Mouse (Mus musculus): ENCODE measurements around the gene Bbip1. TPM values are rescaled to one million over a fixed set of nuclear protein-coding genes. Genes with fewer than 3 reads are reported as not detected.
A peak's percentile ranks its signal among the peaks of the same experiment; 100 is the strongest.

Gene Bbip1
- polyA plus RNA-seq, 1 experiment = 61.0 TPM

- Histone ChIP-seq H3K27ac (replicated peaks; ENCODE audit: low read depth, low read length) (peak overlapping the region; percentile 45), H3K4me3 (ENCODE audit: insufficient read depth, low read depth, low read length) (peak overlapping the region; percentile 100), H3K4me1 (ENCODE audit: control insufficient read depth, insufficient read depth, insufficient read length, low read length) (peaks cover 9% of the 10 kb centered on the region; the same call in 1 of the 2 replicates)
Measured at GRCm38 (mm10) chr19:53903507-53904321, 40.7 kb downstream of the Bbip1 start.

GRCm38 (mm10) chr19:53902739-53903487, 41.5 kb downstream of the Bbip1 start:
- peaks cover 9% of the 10 kb centered on the region; the same call in 1 of the 2 replicates for H3K4me1 ChIP-seq (ENCODE audit: control insufficient read depth, insufficient read depth, insufficient read length, low read length)
- H3K27ac ChIP-seq (replicated peaks; ENCODE audit: low read depth, low read length) = peak overlapping the region; percentile 92
- H3K4me3 ChIP-seq (ENCODE audit: insufficient read depth, low read depth, low read length) = peak overlapping the region; percentile 100

- Histone ChIP-seq H3K4me3 (ENCODE audit: insufficient read depth, low read depth, low read length) (peak overlapping the region; percentile 53), H3K27ac (replicated peaks; ENCODE audit: low read depth, low read length) (peak overlapping the region; percentile 92), H3K4me1 (ENCODE audit: control insufficient read depth, insufficient read depth, insufficient read length, low read length) (peaks cover 9% of the 10 kb centered on the region; the same call in 1 of the 2 replicates)
Measured at GRCm38 (mm10) chr19:53901931-53902738, 42.3 kb downstream of the Bbip1 start.

GRCm38 (mm10) chr19:53899941-53900610, 44.4 kb downstream of the Bbip1 start:
- Histone ChIP-seq H3K4me1 (ENCODE audit: control insufficient read depth, insufficient read depth, insufficient read length, low read length) (peaks cover 8% of the 10 kb centered on the region; the same call in 1 of the 2 replicates), H3K4me3 (ENCODE audit: insufficient read depth, low read depth, low read length) (no peak overlapping the region), H3K27ac (replicated peaks; ENCODE audit: low read depth, low read length) (no peak overlapping the region)

- H3K4me1 ChIP-seq (ENCODE audit: control insufficient read depth, insufficient read depth, insufficient read length, low read length) = peaks cover 11% of the 10 kb centered on the region; the same call in 1 of the 2 replicates
- no peak overlapping the region for H3K4me3 ChIP-seq (ENCODE audit: insufficient read depth, low read depth, low read length)
- H3K27ac ChIP-seq (replicated peaks; ENCODE audit: low read depth, low read length) = no peak overlapping the region
Measured at GRCm38 (mm10) chr19:53898970-53899900, 45.2 kb downstream of the Bbip1 start.

- Histone ChIP-seq H3K27ac (replicated peaks; ENCODE audit: low read depth, low read length) (no peak overlapping the region), H3K4me3 (ENCODE audit: insufficient read depth, low read depth, low read length) (no peak overlapping the region), H3K4me1 (ENCODE audit: control insufficient read depth, insufficient read depth, insufficient read length, low read length) (peaks cover 11% of the 10 kb centered on the region; the same call in 1 of the 2 replicates)
Measured at GRCm38 (mm10) chr19:53898498-53898897, 45.9 kb downstream of the Bbip1 start.

- Histone ChIP-seq H3K27ac (replicated peaks; ENCODE audit: low read depth, low read length) (no peak overlapping the region), H3K4me1 (ENCODE audit: control insufficient read depth, insufficient read depth, insufficient read length, low read length) (peaks cover 11% of the 10 kb centered on the region; the same call in 1 of the 2 replicates)
Measured at GRCm38 (mm10) chr19:53898046-53898445, 46.4 kb downstream of the Bbip1 start.

GRCm38 (mm10) chr19:53894538-53895121, 49.8 kb downstream of the Bbip1 start:
- Histone ChIP-seq H3K27ac (replicated peaks; ENCODE audit: low read depth, low read length) (peak overlapping the region; percentile 51; the same call in 1 of the 2 replicates), H3K4me3 (ENCODE audit: insufficient read depth, low read depth, low read length) (no peak overlapping the region), H3K4me1 (ENCODE audit: control insufficient read depth, insufficient read depth, insufficient read length, low read length) (peaks cover 6% of the 10 kb centered on the region; the same call in 1 of the 2 replicates)

More at GRCm38 (mm10) chr19:53898046-53898445, 46.4 kb downstream of the Bbip1 start:
- no peak overlapping the region for H3K4me3 ChIP-seq (ENCODE audit: insufficient read depth, low read depth, low read length)

GRCm38 (mm10) chr19:53893711-53894171, 50.7 kb downstream of the Bbip1 start:
- H3K4me1 ChIP-seq (ENCODE audit: control insufficient read depth, insufficient read depth, insufficient read length, low read length) = peaks cover 6% of the 10 kb centered on the region; the same call in 1 of the 2 replicates
- H3K27ac ChIP-seq (replicated peaks; ENCODE audit: low read depth, low read length) = peak overlapping the region; percentile 43; the same call in 1 of the 2 replicates
- H3K4me3 ChIP-seq (ENCODE audit: insufficient read depth, low read depth, low read length) = no peak overlapping the region

GRCm38 (mm10) chr19:53892838-53893359, 51.5 kb downstream of the Bbip1 start:
- no peak overlapping the region for H3K4me3 ChIP-seq (ENCODE audit: insufficient read depth, low read depth, low read length)
- no peak overlapping the region for H3K27ac ChIP-seq (replicated peaks; ENCODE audit: low read depth, low read length)

GRCm38 (mm10) chr19:53892061-53892460, 52.4 kb downstream of the Bbip1 start, which contains the start of gene Pdcd4:
Pdcd4 (plus strand) TSS chr19:53892231.
- H3K4me3 ChIP-seq (ENCODE audit: insufficient read depth, low read depth, low read length) = no peak within 1 kb of the TSS
- H3K4me1 ChIP-seq (ENCODE audit: control insufficient read depth, insufficient read depth, insufficient read length, low read length) = peaks cover 6% of the 10 kb centered on the region; the same call in 1 of the 2 replicates
- H3K27ac ChIP-seq (replicated peaks; ENCODE audit: low read depth, low read length) = no peak within 1 kb of the TSS

More at GRCm38 (mm10) chr19:53892838-53893359, 51.5 kb downstream of the Bbip1 start:
- peaks cover 6% of the 10 kb centered on the region; the same call in 1 of the 2 replicates for H3K4me1 ChIP-seq (ENCODE audit: control insufficient read depth, insufficient read depth, insufficient read length, low read length)

GRCm38 (mm10) chr19:53891569-53891968, 52.9 kb downstream of the Bbip1 start:
- Histone ChIP-seq H3K4me1 (ENCODE audit: control insufficient read depth, insufficient read depth, insufficient read length, low read length) (peaks cover 6% of the 10 kb centered on the region; the same call in 1 of the 2 replicates), H3K27ac (replicated peaks; ENCODE audit: low read depth, low read length) (no peak overlapping the region), H3K4me3 (ENCODE audit: insufficient read depth, low read depth, low read length) (no peak overlapping the region)

Data from brown adipose tissue, adult 24 weeks (tissue).